Comparison of ENCODE assay signal across 8 mouse cellular contexts in genomic region chr6:11727370-11727769, GRCm38 (mm10).
A peak's percentile ranks its signal among the peaks of the same experiment; 100 is the strongest.
DNase-seq lines count a peak whose midpoint lies in the region; ATAC-seq lines count a peak whose summit lies in the region.

No protein-coding gene starts in this region.

- H3K4me1 ChIP-seq in hindbrain, embryonic 12.5 days, result no peaks in the 10 kb centered on the region

- H3K27ac ChIP-seq in hindbrain, embryonic 12.5 days, result no peak overlapping the region

- peak; percentile 80 for ATAC-seq in hindbrain, embryonic 12.5 days (ENCODE audit: low FRiP score)

- 68% methylated on average over 5 of the region's 5 CpGs for WGBS in hindbrain, embryonic 12.5 days

- H3K4me3 ChIP-seq in hindbrain, embryonic 12.5 days, result no peak overlapping the region

- H3K4me2 ChIP-seq in hindbrain, embryonic 12.5 days (replicated peaks), result no peak overlapping the region

- no peak overlapping the region for H3K9ac ChIP-seq in hindbrain, embryonic 12.5 days

- H3K9me3 ChIP-seq in hindbrain, embryonic 12.5 days (replicated peaks), result no peaks in the 10 kb centered on the region

- DNase-seq in adrenal gland, postnatal 14 days, result peak; percentile 8
- DNase-seq in adrenal gland, adult 18-20 months (ENCODE audit: low spot score in 2 of 2), result no peak
- DNase-seq in 416B (ENCODE audit: low read depth), result peak; percentile 6
- peak; percentile 7 for DNase-seq in lung, postnatal 36 days
- no peak for DNase-seq in thymus, postnatal 4 days
- no peak for DNase-seq in right cerebral cortex, postnatal 36 days (ENCODE audit: low spot score in 2 of 2)
- DNase-seq in testis, postnatal 10 days (ENCODE audit: low spot score), result no peak

- no peaks in the 10 kb centered on the region for H3K36me3 ChIP-seq in hindbrain, embryonic 12.5 days

- H3K27me3 ChIP-seq in hindbrain, embryonic 12.5 days, result no peaks in the 10 kb centered on the region

Comparison
In these comparisons a context has a peak if more than half of its experiments do, and no peak if none do; other contexts are left out.
1. DNase-seq: peak in adrenal gland, postnatal 14 days (single experiment), 416B (single experiment) and lung, postnatal 36 days (single experiment); none in adrenal gland, adult 18-20 months (0 of 2), thymus, postnatal 4 days (single experiment), right cerebral cortex, postnatal 36 days (0 of 2) and testis, postnatal 10 days (single experiment).